Mouse (Mus musculus) embryonic facial prominence, embryonic 11.5 days (tissue): ENCODE data around the gene Snap47. TPM values are rescaled to one million over a fixed set of nuclear protein-coding genes. Genes with fewer than 3 reads are reported as not detected.

Experiments
- ATAC-seq: fragments of 200-750 bp; cut with Nextera tagmentation; replicated peaks from 2 replicates; pipeline ENCODE4 v1.8.0; 2017; ENCODE audit warnings: low read depth; ENCODE audit not compliant: insufficient number of reproducible peaks, low FRiP score, low TSS enrichment
- DNase-seq: peaks from one replicate; pipeline ENCODE4 v3.0.0-alpha.2; 2015; ENCODE audit warnings: low spot score
- H3K27ac ChIP-seq: fragments of 300-500 bp; sonication (generic); replicated peaks from 2 replicates; pipeline ENCODE4 v1.5.1; 2014; ENCODE audit warnings: mild to moderate bottlenecking, low read depth, low read length, control low read depth
- H3K27me3 ChIP-seq: fragments of 300-500 bp; sonication (generic); 2 replicates; pipeline ENCODE4 v1.6.1; 2014; ENCODE audit warnings: mild to moderate bottlenecking, low read length, moderate library complexity, mixed read lengths; ENCODE audit not compliant: control insufficient read depth, insufficient read depth
- H3K36me3 ChIP-seq: fragments of 300-500 bp; sonication (generic); replicated peaks from 2 replicates; pipeline ENCODE4 v1.6.1; 2014; ENCODE audit warnings: low read depth, mild to moderate bottlenecking, low read length, moderate library complexity, mixed read lengths; ENCODE audit not compliant: control insufficient read depth, insufficient read depth
- H3K4me1 ChIP-seq: fragments of 300-500 bp; sonication (generic); 2 replicates; pipeline ENCODE4 v1.6.1; 2014; ENCODE audit warnings: low read length, mixed read lengths; ENCODE audit not compliant: control insufficient read depth, insufficient read depth
- H3K4me2 ChIP-seq: fragments of 300-500 bp; sonication (generic); 2 replicates; pipeline ENCODE4 v1.6.1; 2014; ENCODE audit warnings: low read depth, mild to moderate bottlenecking, control low read depth, low read length, moderate library complexity
- H3K4me3 ChIP-seq: fragments of 300-500 bp; sonication (generic); 2 replicates; pipeline ENCODE4 v1.5.1; 2014; ENCODE audit warnings: low read depth, low read length, control low read depth
- H3K9ac ChIP-seq: fragments of 300-500 bp; sonication (generic); replicated peaks from 2 replicates; pipeline ENCODE4 v1.6.1; 2014; ENCODE audit warnings: mild to moderate bottlenecking, control low read depth, low read length
- H3K9me3 ChIP-seq: fragments of 300-500 bp; sonication (generic); replicated peaks from 2 replicates; pipeline ENCODE4 v1.6.1; 2016; ENCODE audit warnings: mild to moderate bottlenecking, low read length, inconsistent platforms, mixed read lengths; ENCODE audit not compliant: control insufficient read depth
- WGBS: fragments of 180-500 bp; shearing (Covaris S2); extraction: QIAGEN DNeasy Blood & Tissue Kit; methylation state at CpG from one replicate; pipeline ENCODE4 v1.1.7; 2014; 5-methylcytosine and 5-hydroxymethylcytosine counted together
- polyA plus RNA-seq: library from polyadenylated mRNA; unstranded; fragments of >200 nt; fragmentation: Nextera tagmentation; extraction: Ambion mirVana; gene quantifications from 2 replicates; pipeline ENCODE4 v1.2.1, GENCODE M21; 2014

Gene Snap47
- polyA plus RNA-seq, 1 experiment from 2014 or later, result 177 TPM

- H3K9me3 ChIP-seq, result no peaks in the 10 kb centered on the region
- H3K9ac ChIP-seq, result peak overlapping the region; percentile 91
- WGBS, result 7% methylated on average over 37 of the region's 37 CpGs
- ATAC-seq, result peak; percentile 74
- DNase-seq, result no peak
- H3K27me3 ChIP-seq, result no peaks in the 10 kb centered on the region
- H3K36me3 ChIP-seq, result no peaks in the 10 kb centered on the region
- H3K27ac ChIP-seq, result 0 out of 2 replicates have a peak overlapping the region, but pooled peaks have one; percentile 28
- peak overlapping the region; percentile 86 for H3K4me3 ChIP-seq
- H3K4me1 ChIP-seq, result no peaks in the 10 kb centered on the region
- H3K4me2 ChIP-seq, result peak overlapping the region; percentile 86
Measured at GRCm38 (mm10) chr11:59471413-59472325, 20.7 kb upstream of the Snap47 start.

- DNase-seq (no peak), ATAC-seq (no peak)
- Histone ChIP-seq H3K36me3 (peaks cover 19% of the 10 kb centered on the region), H3K27ac (no peak overlapping the region), H3K4me3 (no peak overlapping the region), H3K9me3 (no peaks in the 10 kb centered on the region; the same call in 1 of the 2 replicates), H3K4me2 (no peak overlapping the region), H3K4me1 (no peaks in the 10 kb centered on the region), H3K27me3 (no peaks in the 10 kb centered on the region), H3K9ac (no peak overlapping the region)
- 99% methylated on average over 2 of the region's 2 CpGs for WGBS
Measured at GRCm38 (mm10) chr11:59460459-59460858, 9.5 kb upstream of the Snap47 start.

GRCm38 (mm10) chr11:59458973-59459372 is 8.0 kb upstream of the Snap47 start:
- 50% methylated on average over 5 of the region's 5 CpGs for WGBS
- ATAC-seq (no peak; the same call in 1 of the 2 replicates), DNase-seq (peak; percentile 47)
- Histone ChIP-seq H3K9ac (no peak overlapping the region), H3K27ac (no peak overlapping the region), H3K4me1 (no peaks in the 10 kb centered on the region), H3K27me3 (no peaks in the 10 kb centered on the region), H3K4me3 (no peak overlapping the region), H3K4me2 (no peak overlapping the region), H3K9me3 (no peaks in the 10 kb centered on the region; the same call in 1 of the 2 replicates), H3K36me3 (peaks cover 26% of the 10 kb centered on the region)

GRCm38 (mm10) chr11:59456891-59457290 is 5.9 kb upstream of the Snap47 start:
- no peak for DNase-seq
- 91% methylated on average over 2 of the region's 2 CpGs for WGBS
- H3K27me3 ChIP-seq, result no peaks in the 10 kb centered on the region
- peaks cover 8% of the 10 kb centered on the region for H3K36me3 ChIP-seq
- H3K4me3 ChIP-seq, result no peak overlapping the region
- no peak overlapping the region for H3K4me2 ChIP-seq
- H3K27ac ChIP-seq, result no peak overlapping the region
- H3K4me1 ChIP-seq, result no peaks in the 10 kb centered on the region
- H3K9ac ChIP-seq, result no peak overlapping the region
- no peaks in the 10 kb centered on the region for H3K9me3 ChIP-seq
- no peak for ATAC-seq

- no peaks in the 10 kb centered on the region for H3K4me1 ChIP-seq
- no peak overlapping the region for H3K4me2 ChIP-seq
- 94% methylated on average over 2 of the region's 2 CpGs for WGBS
- no peak overlapping the region for H3K27ac ChIP-seq
- no peaks in the 10 kb centered on the region for H3K27me3 ChIP-seq
- DNase-seq (no peak), ATAC-seq (no peak)
- H3K36me3 ChIP-seq, result peaks cover 8% of the 10 kb centered on the region
- H3K9ac ChIP-seq, result no peak overlapping the region
- no peak overlapping the region for H3K4me3 ChIP-seq
- H3K9me3 ChIP-seq, result no peaks in the 10 kb centered on the region
Measured at GRCm38 (mm10) chr11:59456346-59456745, 5.4 kb upstream of the Snap47 start.

- Histone ChIP-seq H3K27ac (no peak overlapping the region; the same call in 1 of the 2 replicates), H3K9me3 (no peaks in the 10 kb centered on the region), H3K27me3 (no peaks in the 10 kb centered on the region), H3K36me3 (peaks cover 5% of the 10 kb centered on the region), H3K4me1 (no peaks in the 10 kb centered on the region; the same call in 1 of the 2 replicates), H3K4me3 (peak overlapping the region; percentile 82), H3K4me2 (peak overlapping the region; percentile 90), H3K9ac (peak overlapping the region; percentile 80)
- ATAC-seq (peak; percentile 54), DNase-seq (peak; percentile 21)
- WGBS, result 2% methylated on average over 38 of the region's 38 CpGs
Measured at GRCm38 (mm10) chr11:59450230-59450771, 685 bp downstream of the Snap47 start.

- H3K4me3 ChIP-seq, result peak within 1 kb of the TSS; percentile 82
- peaks cover under 1% of the 10 kb centered on the region for H3K36me3 ChIP-seq
- ATAC-seq (peak; percentile 84), DNase-seq (peak; percentile 93)
- no peak within 1 kb of the TSS; the same call in 1 of the 2 replicates for H3K27ac ChIP-seq
- H3K9ac ChIP-seq, result peak within 1 kb of the TSS; percentile 80
- H3K4me2 ChIP-seq, result peak within 1 kb of the TSS; percentile 90
- no peaks in the 10 kb centered on the region for H3K27me3 ChIP-seq
- H3K4me1 ChIP-seq, result no peaks in the 10 kb centered on the region; the same call in 1 of the 2 replicates
- H3K9me3 ChIP-seq, result no peaks in the 10 kb centered on the region
- under 1% methylated on average over 38 of the region's 40 CpGs for WGBS
Measured at GRCm38 (mm10) chr11:59449741-59450229, 1.2 kb downstream of the Snap47 start, which contains the start of gene Jmjd4. Jmjd4 (plus strand) TSS chr11:59450045.
